Mouse (Mus musculus) small intestine, adult 2 months (tissue): Measurements from ENCODE around the gene Pnma1. TPM values are rescaled to one million over a fixed set of nuclear protein-coding genes. Genes with fewer than 3 reads are reported as not detected.
"Not testable (repeated sequence)": the region's sequence is repeated elsewhere in the genome, so short reads cannot be mapped to it uniquely, and the experiment has no call there.

ENCODE experiments used
- H3K27ac ChIP-seq: fragments of 200-500 bp; 2 replicates; pipeline ENCODE4 v1.5.1; 2012; ENCODE audit warnings: low read depth, low read length, control low read depth, inconsistent platforms; ENCODE audit not compliant: insufficient read depth
- H3K27me3 ChIP-seq: fragments of 200-500 bp; 2 replicates; pipeline ENCODE4 v1.6.1; 2012; ENCODE audit warnings: mild to moderate bottlenecking, moderate library complexity, low read length, inconsistent platforms; ENCODE audit not compliant: control insufficient read depth, insufficient read depth
- H3K36me3 ChIP-seq: fragments of 200-500 bp; 2 replicates; pipeline ENCODE4 v1.6.1; 2012; ENCODE audit warnings: mild to moderate bottlenecking, low read length, control low read depth, inconsistent platforms; ENCODE audit not compliant: control insufficient read depth, insufficient read depth
- H3K4me1 ChIP-seq: fragments of 200-500 bp; 2 replicates; pipeline ENCODE4 v1.6.1; 2012; ENCODE audit warnings: low read length, inconsistent platforms, mixed read lengths; ENCODE audit not compliant: control insufficient read depth, insufficient read depth, insufficient read length
- H3K4me3 ChIP-seq: fragments of 200-500 bp; 2 replicates; pipeline ENCODE4 v1.5.1; 2012; ENCODE audit warnings: low read depth, mild to moderate bottlenecking, control low read depth, inconsistent platforms, low read length, moderate library complexity
- CTCF ChIP-seq: fragments of 200-500 bp; IDR thresholded peaks from 2 replicates; pipeline ENCODE4 v1.5.1; 2012; ENCODE audit warnings: low read depth, mild to moderate bottlenecking, control low read depth, inconsistent platforms, low read length, moderate library complexity, mixed read lengths; ENCODE audit not compliant: insufficient replicate concordance, insufficient read length; ENCODE audit errors: extremely low read depth
- POLR2A ChIP-seq: fragments of 200-500 bp; IDR thresholded peaks from 2 replicates; pipeline ENCODE4 v1.6.1; 2012; ENCODE audit warnings: low read depth, mild to moderate bottlenecking, control low read depth, inconsistent platforms, low read length, moderate library complexity
- WGBS: fragments of 180-500 bp; shearing (Covaris S2); methylation state at CpG from one replicate; pipeline ENCODE4 v1.1.7; 2018; 5-methylcytosine and 5-hydroxymethylcytosine counted together
- polyA plus RNA-seq: library from polyadenylated mRNA; depleted of rRNA; stranded (reverse); fragments of >200 nt; gene quantifications from 2 replicates; pipeline ENCODE4 v1.2.3, GENCODE M21; 2012

The Pnma1 gene
- polyA plus RNA-seq, 1 experiment: 0.33 TPM

DNA sequence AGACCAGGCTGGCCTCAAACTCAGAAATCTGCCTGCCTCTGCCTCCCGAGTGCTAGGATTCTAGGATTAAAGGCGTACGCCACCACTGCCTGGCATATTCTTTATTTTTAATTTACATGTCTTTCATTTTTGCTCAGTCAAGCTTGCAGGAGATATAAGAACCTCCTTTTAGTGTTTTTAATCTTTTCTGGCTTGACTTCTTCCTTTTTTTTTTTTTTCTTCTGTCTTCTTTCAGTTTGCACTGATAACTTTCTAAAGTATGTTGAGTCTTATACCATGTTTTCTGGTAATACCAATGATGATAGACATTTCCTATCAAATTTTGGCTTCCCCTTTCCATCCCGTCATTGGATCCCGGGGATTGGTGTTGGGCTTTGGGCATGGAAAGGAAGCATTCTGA lies 28.7 kb downstream of the Pnma1 start:
- no peak overlapping the region for H3K27ac ChIP-seq
- no peak overlapping the region for H3K4me3 ChIP-seq
- H3K4me1 ChIP-seq: no peaks in the 10 kb centered on the region
- 95% methylated on average over 5 of the region's 5 CpGs for WGBS
- TF ChIP-seq POLR2A (no peak), CTCF (no peak)
- H3K27me3 ChIP-seq: no peaks in the 10 kb centered on the region
- no peaks in the 10 kb centered on the region for H3K36me3 ChIP-seq

DNA sequence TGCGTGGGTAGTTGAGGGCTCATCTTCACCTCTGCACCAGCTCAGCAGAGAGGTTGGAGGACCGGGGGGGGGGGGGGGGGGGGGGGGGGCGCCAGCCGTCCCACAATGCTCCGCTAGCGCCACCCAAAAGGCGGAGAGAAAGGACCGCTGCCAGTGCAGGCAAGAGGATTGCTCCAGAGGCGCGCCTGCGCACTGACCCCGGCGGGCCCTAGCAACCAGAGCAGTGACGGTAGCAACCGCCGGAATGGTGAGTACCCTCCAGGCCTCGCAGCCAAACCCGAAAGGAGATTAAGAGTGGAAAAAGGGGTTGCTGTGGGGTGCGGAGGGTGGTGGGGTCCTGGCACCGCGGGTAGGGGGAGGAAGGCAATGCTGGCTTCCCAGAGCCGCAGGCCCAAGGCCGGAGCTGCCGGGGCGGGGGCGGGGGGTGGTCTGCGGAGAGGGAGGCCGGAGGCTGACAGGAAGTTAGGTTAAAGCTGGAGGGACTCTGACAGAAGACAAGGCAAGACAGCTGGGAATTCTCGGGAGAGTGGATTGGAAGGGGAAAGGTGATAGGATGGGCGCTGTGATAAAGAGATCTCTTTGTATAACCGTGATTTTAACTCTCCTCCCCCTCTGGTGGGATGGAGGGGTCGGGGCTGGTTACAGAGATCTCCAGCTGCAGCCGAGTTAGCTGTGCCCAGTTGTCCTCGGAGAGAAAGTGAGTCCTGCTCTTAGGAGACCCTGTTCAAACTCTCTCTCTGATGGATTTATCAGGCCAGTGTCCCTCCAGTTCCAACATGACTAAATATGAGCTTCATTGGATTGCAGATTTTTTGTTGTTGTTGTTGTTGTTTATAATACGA lies 33.9 kb downstream of the Pnma1 start, which contains the start of gene Dnal1:
Gene Dnal1 (plus strand): TSS at position 214 of the 842 bp plus-strand sequence.
- TF ChIP-seq CTCF (no peak), POLR2A (no peak)
- Histone ChIP-seq H3K4me1 (peaks cover 3% of the 10 kb centered on the region), H3K27ac (no peak within 1 kb of the TSS), H3K27me3 (no peaks in the 10 kb centered on the region), H3K36me3 (no peaks in the 10 kb centered on the region), H3K4me3 (peak within 1 kb of the TSS; percentile 88)
- WGBS: 5% methylated on average over 33 of the region's 35 CpGs

DNA sequence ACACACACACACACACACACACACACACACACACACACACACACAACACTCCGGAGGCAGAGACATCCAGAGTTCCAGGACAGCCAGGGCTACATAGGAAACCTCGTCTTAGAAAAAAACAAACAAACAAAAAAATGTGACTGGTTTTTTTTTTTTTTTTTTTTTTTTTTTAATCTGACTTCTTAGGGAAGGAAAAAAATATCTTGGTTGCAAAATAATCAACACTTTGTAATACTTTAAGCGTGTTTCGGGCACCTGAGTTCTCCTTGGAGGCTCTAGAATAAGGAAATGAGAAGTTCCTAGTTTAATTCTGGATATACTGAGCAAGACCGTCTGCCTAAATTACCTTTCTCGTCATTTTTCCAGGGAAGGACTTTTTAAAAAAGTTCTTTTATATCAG lies 34.6 kb downstream of the Pnma1 start:
- Histone ChIP-seq H3K27me3 (no peaks in the 10 kb centered on the region), H3K4me1 (peaks cover 3% of the 10 kb centered on the region), H3K4me3 (no peak overlapping the region), H3K36me3 (no peaks in the 10 kb centered on the region), H3K27ac (no peak overlapping the region)
- WGBS: 28% methylated on average over 6 of the region's 6 CpGs
- TF ChIP-seq CTCF (no peak), POLR2A (no peak)

DNA sequence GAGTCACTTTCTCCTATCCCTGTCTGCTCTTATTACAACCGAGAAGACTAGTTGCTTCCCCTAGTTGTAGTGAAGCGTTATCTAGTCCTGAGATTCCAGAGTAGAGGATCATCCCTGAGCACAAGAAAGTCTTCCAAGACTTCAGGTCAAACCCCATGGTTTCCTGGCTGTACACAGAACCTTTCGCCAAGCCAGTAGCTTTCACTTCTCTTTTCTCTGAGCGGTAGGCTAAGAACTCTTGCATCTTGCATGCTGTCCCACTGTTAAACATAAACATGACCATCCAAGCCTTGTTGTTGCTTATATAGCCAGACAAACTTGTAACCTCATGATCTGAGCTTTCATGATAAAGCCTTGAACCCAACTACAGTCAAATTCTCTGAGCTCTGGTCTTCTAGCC lies 37.5 kb downstream of the Pnma1 start:
- Histone ChIP-seq H3K36me3 (no peaks in the 10 kb centered on the region), H3K27ac (no peak overlapping the region), H3K27me3 (no peaks in the 10 kb centered on the region), H3K4me1 (peaks cover 3% of the 10 kb centered on the region), H3K4me3 (no peak overlapping the region)
- TF ChIP-seq POLR2A (no peak), CTCF (no peak)
- 85% methylated on average over 4 of the region's 4 CpGs for whole genome bisulfite sequencing

DNA sequence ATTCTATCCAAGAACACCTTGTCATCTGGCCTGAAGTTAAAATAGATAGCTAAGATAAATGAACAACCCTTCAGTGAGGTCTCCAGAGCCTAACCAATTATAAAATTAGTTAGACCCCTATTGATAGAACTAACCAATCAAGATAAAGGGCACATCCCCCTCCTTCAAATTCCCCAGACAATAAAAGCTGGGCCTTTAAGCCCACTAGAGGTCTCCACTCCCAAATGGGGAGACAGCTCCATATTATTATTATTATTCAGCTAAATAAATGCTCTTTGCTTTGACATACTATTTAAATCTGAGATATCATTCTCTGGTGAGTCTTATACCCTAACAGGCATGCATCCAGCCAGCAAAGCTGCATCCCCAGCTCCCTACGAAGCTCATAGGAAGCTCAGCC lies 38.4 kb downstream of the Pnma1 start:
- Histone ChIP-seq H3K27ac (no peak overlapping the region), H3K4me1 (peaks cover 3% of the 10 kb centered on the region), H3K36me3 (no peaks in the 10 kb centered on the region), H3K27me3 (no peaks in the 10 kb centered on the region), H3K4me3 (no peak overlapping the region)
- TF ChIP-seq CTCF: no peak
- TF ChIP-seq POLR2A: no peak
- WGBS: 95% methylated on average over 1 of the region's 1 CpGs

DNA sequence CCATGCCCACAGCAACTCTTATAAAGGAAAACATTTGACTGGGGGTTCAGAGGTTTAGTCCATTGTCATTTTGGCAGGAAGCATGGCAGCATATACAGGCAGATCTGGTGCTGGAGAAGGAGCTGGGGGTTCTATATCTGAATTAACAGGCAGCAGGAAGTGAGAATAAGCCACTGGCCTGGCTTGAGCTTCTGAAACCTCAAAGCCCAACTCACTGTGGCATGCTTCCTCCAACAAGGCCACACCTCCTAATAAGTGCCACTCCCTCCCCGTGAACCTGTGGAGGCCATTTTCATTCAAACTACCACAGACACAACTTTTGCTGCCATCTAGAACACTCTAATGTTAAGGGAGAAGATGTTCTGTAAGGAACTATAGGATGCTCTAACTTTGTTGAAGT lies 40.6 kb downstream of the Pnma1 start:
- H3K4me1 ChIP-seq: no peaks in the 10 kb centered on the region
- TF ChIP-seq CTCF (no peak), POLR2A (no peak)
- H3K36me3 ChIP-seq: no peaks in the 10 kb centered on the region
- H3K4me3 ChIP-seq: no peak overlapping the region
- WGBS: 39% methylated on average over 1 of the region's 1 CpGs
- no peak overlapping the region for H3K27ac ChIP-seq
- H3K27me3 ChIP-seq: no peaks in the 10 kb centered on the region

DNA sequence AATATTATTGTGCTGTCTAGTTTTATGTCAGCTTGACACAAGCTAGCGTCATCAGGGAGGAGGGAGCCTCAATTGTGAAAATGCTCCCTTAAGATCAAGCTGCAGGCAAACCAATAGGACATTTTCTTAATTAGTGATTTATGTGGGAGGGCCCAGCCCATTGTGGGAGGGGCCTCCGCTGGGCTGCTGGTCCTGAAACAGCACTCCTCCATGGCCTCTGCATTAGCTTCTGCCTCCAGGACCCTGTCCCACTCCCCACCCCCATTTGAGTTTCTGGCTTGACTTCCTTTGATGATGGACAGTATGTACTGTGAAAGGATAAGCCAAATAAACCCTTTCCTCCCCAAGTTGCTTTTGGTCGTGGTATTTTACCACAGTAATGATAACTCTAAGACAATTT lies 41.3 kb downstream of the Pnma1 start:
- no peak overlapping the region for H3K27ac ChIP-seq
- no peak for TF ChIP-seq CTCF
- TF ChIP-seq POLR2A: no peak
- H3K4me1 ChIP-seq: no peaks in the 10 kb centered on the region
- H3K27me3 ChIP-seq: no peaks in the 10 kb centered on the region
- WGBS: 92% methylated on average over 3 of the region's 3 CpGs
- no peaks in the 10 kb centered on the region for H3K36me3 ChIP-seq
- no peak overlapping the region for H3K4me3 ChIP-seq

DNA sequence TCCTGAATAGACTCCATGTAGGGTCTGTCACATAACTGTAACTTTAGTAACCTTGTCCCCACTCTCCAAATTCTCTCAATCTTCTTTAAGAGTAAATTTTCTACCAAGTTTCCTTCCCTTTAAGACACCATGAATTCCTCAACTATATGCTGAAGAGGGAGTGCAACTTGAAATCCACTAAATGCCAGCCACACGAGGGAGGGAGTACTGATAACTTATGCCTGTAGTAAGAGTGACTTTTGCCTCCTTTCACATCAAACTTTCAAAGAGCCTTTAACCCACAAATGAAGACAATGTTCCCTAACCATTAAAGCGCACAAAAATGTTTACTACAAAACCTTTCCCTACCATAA lies 46.8 kb downstream of the Pnma1 start:
- peaks cover 2% of the 10 kb centered on the region; the same call in 1 of the 2 replicates for H3K4me1 ChIP-seq
- WGBS: 47% methylated on average over 2 of the region's 2 CpGs
- TF ChIP-seq CTCF (no peak), POLR2A (no peak)
- no peak overlapping the region for H3K27ac ChIP-seq
- no peaks in the 10 kb centered on the region for H3K36me3 ChIP-seq
- H3K4me3 ChIP-seq: peak overlapping the region; percentile 78
- H3K27me3 ChIP-seq: no peaks in the 10 kb centered on the region

DNA sequence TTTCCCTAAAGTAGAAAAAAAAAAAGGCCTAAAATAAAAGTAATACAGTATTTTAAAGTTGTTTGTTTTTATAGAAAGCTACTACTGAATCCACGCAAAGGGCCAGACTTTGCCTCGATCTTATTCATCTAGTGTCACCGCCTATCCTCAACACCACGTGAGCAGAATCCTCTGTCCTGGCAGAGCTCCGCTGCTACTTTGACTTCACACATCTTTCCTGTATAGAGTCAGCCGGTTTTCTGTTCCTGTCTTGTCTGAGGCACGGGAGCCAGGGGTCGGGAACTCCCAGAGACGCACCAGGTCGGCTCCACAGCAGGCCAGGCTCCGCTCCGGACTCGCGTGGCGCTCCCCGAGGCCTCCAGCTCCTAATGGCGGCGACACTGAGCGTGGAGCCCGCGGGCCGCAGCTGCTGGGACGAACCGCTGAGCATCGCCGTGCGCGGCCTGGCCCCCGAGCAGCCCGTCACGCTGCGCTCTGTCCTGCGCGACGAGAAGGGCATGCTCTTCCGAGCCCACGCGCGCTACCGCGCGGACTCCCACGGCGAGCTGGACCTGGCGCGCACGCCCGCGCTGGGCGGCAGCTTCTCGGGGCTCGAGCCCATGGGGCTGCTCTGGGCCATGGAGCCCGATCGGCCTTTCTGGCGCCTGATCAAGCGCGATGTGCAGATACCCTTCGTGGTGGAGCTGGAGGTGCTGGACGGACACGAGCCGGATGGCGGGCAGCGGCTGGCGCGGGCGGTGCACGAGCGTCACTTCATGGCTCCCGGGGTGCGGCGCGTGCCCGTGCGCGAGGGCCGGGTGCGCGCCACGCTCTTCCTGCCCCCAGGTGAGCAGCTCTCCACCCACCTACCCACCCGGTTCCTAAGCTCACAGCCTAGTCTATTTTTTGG lies 47.4 kb downstream of the Pnma1 start, which contains the start of gene Acot6:
Gene Acot6 (plus strand): TSS at position 51 of the 889 bp plus-strand sequence.
- not testable (repeated sequence) for H3K4me1 ChIP-seq, H3K27me3 ChIP-seq, H3K36me3 ChIP-seq, H3K27ac ChIP-seq
- WGBS: under 1% methylated on average over 80 of the region's 80 CpGs
- H3K4me3 ChIP-seq: peak within 1 kb of the TSS; percentile 78
